Mouse (Mus musculus): ENCODE measurements around the gene Ift122.

- TF ChIP-seq CTCF (IDR thresholded peaks at IDR 0.05; ENCODE audit: control insufficient read depth, insufficient read depth, low read length): no peak
- TF ChIP-seq POLR2A (IDR thresholded peaks at IDR 0.05; ENCODE audit: borderline replicate concordance, control insufficient read depth, low read depth, low read length): no peak
These were observed 108.5 kb downstream of the Ift122 start for GRCm38 (mm10) chr6:115961743-115962142.
